Mouse (Mus musculus) CD8-positive naive resting alpha-beta T cell, adult 2 months (primary cell): ENCODE measurements at regions not wholly inside any gene's neighbourhood (a gene's known extent, or its start where the extent isn't known, plus 50 kb on each side); places are given as distances from the start of the nearest gene placed in this dataset.
A peak's percentile ranks its signal among the peaks of the same experiment; 100 is the strongest.

Experiments used
- DNase-seq, 2 experiments: peaks; one replicate each; pipeline ENCODE4 v3.0.0; 2022; ENCODE audit warnings: low read depth in 2 of 2, low spot score in 2 of 2

DNA sequence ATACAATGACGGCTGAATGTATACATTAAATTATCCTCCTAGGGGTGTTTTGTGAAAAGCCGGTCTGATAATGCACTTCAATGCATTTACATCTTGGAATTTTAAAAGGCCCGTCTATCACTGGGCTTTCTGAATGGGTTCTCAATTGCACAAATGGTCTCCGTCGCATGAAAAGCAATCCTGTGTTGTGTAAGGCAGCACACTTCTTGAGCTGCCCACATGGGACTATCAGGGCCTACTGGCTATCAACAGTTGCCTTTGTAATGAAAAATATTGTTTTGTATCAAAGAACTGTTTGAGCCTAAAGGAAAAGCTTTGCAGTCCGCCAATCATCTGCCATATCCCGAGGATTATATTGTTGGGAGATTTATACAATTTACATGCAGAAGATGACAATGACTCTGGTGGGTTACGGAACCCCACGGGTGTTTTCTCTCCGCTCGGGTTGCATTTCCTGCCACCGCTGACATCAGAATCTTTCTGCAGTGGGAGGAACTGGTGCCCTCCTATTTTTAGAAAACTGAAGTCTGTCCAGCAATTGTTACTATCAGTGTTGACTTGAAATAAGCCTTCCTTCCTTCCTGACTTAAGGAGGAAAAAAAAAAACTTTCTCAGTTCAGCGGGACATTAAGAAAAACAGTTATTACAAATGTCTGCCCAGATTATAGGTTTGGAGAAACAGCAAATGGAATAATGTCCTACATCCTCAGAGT, 118.7 kb downstream of the Tmem26 start:
- no peak for DNase-seq

DNA sequence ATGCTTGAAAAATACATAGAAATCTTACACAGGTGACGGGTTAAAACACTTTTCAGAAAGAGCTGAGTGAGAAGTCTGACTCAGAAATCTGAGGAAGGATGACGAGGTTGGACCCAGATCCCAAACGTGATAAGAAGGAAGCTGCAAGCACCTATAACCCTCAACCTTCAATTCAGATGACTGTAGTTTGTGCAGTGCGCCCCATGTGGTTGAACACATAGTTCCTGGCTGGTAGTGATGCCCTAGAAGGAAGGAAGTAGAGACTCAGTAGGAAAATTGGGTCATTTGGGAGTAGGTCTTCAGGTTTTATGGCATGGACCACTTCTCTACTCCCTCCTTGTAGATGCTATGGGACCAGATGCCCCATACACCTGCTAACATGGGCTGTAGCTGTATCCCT, 120.6 kb downstream of the Tmem26 start:
- no peak for DNase-seq

DNA sequence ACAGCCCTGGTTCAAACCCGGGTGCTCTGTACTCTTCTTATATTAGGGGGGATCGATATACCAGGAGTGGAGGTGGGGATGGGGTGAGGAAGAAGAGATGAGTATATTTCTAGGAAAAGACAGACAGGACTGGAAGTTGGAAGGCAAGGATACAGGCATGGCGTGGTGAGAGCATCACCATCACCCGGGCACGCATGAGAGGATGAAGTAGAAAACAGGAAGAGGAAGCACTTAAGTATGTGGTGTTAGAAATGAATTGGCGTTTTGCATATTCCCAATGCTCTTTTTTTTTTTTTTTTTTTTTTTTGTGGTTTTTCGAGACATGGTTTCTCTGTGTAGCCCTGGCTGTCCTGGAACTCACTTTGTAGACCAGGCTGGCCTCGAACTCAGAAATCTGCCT, 121.2 kb downstream of the Tmem26 start:
- no peak for DNase-seq

DNA sequence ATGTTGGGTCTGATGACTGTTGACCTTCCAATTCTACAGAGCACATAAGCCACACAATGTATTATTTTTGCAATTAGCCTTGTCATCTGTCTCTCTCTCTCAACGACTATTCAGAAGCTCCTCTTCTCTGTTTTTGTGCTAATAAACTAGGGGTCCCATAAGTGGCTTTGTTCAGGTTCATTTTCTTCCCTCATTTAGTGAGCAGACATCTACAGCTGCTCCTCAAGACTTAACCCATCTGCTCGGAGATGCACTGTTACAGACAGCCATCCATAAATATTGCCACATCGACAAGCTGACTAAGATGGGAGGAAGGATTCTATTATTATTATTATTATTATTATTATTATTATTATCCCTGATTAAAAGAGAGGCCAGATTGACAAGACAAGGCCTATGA, 127.7 kb downstream of the Tmem26 start:
- DNase-seq, result no peak

DNA sequence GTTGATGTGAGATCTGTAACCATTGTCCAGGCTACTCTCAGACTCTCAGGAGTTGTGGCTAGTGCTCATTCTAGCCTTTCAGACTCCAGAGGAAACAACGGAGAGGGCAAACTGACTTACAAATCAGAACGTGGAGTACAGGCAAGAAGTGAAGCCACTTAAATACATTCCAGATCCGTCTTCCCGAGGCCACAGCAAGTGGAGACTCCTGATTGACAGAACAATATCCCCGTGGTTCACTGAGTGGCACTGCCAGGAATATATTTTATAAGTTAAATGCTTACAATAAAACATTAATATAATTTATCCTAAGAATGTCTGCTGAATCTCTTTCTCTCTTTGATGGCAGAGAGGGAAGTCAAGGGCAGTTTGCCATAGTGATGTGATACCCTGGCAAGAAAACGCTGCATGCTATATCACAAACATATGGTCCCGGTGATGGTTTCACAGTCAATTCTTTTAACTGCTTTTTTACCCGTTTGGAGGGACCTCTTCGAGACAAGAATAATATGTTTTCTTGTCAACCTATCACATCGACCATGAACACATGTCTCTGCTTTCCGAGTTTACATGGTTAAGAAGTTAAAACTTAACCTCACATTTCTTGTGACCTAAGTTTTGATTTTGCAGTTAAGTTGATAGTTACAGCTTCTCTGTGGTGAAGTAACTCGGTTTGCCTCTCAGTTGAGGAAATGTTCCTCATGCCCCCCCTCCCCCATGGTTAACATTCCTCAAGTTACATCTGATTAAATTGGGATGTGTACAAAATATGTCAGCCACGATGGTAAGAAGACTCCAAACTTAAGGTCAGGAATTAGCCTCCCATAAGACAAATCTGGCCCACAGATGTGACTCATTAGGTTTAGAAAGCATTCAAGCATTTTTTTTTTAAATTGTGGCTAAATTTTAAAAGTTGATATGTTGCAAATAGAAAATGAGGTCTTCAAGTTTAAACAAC, 132.8 kb downstream of the Tmem26 start:
- DNase-seq, result no peak

DNA sequence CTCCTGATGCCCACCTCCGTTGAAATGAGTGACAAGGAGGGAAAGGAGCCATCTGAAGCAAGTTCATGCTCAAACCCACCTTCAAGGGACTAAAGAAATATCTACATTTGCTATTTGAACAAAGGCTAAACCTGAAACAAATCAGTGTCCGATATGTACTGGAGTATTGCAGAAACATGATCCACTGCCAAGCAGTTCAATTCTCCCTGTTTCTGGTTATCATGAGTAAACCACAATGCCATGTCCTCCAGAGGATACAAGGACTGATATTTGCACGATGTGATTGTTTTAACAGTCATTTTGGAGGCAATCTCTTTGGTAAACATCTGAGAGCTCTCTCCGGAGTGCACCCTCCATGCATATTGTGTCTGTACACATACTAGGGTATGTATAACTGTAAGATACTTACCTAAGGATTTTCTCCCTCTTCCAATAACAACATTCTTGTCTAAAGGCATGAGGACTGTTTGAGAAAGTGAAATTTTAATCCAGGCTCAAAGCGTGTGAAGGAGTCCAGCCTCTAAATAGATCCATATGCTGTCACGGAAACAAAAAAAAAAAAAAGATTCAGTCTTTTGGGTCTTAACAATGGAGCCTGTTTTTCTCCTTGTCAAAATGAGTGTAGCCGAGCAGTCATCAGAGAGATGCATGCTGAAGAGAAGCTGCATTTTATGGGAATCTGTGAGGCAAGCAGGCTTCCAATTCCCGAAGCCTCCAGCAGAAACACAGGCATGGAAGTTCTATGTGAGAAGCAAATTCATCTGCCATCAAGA, 141.3 kb downstream of the Tmem26 start:
- DNase-seq, result no peak

DNA sequence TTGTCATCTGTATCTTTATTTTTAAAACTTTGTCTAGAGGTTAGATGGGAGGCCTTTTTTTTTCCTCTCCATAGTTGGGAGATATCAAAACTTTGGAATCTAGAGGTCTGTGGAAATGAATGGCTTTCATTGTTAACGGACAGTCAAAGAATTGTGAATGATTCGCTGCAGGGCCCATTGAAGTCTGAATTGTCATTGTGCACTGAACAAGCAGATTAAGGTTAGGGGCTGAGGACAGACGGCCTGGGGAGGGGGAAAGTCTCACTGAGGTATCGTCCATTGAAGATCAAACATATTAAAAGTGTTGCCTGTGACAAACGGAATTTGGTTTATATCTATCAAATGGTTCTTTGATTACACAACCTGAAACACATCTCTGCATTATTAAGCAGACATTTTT, 142.3 kb downstream of the Tmem26 start:
- DNase-seq, result no peak

DNA sequence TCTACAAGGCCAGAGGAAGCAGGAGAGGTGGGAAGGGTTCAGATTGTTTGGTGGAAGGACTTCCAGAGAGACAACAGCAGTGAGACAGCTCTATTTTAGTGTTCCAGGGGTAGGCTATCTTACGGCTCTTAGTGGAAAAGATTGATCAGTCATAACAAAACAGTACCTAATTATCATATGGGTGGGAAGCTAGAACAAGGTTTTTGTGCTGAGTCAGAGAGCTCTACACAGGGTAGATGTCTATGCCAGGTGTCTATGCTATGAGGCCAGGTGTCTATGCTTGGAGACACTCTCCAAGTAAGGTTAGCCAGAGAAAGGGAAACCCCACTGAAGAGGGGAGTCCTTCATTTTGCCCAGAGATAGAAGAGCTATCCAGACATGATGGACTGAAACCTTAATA, 143.9 kb downstream of the Tmem26 start:
- no peak for DNase-seq

DNA sequence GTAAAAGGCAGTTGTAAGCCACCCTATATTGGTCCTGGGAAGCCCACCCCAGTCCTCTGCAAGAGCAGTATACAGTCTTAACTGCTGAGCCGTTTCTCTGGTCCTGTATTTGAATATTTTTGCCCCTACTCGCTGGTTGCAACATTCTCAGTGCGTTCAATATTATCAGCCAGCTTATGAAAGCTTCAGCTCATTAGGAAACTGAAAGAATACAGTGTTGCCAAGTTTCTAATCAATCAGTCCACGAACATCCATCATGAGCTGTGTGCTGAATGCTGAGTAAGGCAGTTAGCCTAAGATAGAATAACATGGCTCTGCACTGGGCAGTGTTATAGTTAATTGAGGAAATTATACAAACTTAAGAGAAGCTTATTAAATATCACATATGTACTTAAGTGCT, 148.7 kb downstream of the Tmem26 start:
- DNase-seq, result no peak

DNA sequence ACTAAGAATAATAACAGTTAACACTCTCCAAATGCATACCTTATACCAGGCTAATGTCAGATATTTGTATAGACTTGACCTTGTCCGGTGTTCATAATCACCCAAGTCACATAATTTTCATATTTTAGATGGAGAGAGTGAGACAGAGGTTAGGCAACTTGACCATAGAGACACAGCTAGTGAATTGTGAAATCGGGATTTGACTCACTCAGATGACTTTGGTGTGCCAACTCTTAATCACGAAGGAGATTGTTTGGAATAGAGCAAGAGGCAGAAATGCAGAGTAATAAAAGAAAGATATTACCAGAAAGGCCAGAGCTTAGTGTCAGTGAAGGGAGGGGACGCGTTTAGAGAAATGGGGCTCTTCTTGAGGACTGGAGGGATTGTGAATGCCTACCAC, 152.2 kb downstream of the Tmem26 start:
- DNase-seq, result no peak

DNA sequence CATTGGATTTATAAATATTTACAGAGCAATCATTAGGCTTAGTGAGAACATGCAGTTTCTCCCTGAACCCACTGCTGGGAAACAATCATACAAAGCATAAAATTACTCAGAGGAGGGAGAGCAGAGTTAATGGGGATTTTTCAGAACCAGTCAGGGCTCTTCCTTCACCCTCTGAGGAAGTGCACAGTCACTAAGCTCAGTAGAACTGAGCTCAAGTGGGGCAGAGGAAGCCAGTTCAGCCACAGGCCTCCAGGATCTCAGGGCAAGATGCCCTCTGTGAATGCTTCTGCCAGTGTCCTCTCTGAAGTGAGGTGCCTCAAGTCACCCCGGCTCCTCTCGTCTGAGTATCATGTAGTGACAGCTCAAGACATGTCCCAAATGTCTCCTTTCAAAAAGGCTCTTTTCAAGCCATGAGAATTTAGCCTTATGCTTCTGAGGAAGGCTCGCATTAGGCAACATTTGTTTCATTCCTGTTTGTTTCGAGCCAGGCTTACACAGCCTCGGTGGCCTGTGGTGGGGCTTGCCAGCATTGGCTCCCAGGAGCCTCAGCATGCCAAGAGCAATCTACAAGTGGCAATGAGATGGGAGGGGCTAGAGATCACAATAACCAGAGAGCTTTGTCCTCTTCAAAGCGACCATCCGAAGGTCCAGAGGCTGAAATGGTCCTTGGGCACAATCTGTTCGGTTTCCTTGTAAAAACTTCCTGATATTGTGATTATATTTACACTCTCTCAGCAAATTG, 169.8 kb downstream of the Tmem26 start:
- DNase-seq, result no peak

DNA sequence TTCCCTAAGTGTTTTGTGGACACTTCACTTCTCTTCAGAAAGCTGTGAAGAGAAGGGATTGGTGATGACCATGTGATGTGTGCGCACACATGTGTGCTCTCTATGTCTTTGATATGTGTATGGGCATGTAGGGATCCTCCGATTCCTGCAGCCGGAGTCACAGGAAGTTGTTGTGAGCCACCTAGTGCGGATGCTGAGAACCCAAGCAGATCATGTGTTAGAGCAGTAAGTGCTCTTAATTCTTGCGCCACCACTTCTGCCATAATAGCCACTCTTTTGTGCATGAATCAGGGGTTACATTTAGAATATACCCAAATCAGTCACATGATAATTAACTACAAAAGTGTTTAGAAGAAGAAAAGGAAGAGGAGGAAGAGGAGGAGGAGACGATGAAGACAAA, 170.7 kb downstream of the Tmem26 start:
- DNase-seq, result no peak

DNA sequence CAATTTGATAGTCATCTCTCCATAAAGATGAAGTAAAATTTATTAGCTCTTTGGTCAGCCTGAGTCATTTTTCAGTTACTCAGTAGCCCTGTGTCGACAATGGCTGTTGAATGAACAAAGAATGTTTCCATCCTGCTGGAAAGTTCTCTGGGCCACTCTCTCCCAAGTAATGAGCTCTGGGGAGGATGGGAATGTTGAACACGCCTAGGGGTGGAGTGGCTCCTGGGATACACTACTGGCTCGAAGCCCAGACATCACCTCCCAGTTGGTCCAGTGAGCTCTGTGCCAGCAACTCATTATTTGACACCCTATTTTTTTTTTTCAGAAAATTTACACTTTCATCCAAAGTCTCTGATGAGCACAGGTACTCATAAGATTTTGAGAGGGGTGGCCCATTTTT, 174.1 kb downstream of the Tmem26 start:
- no peak for DNase-seq

DNA sequence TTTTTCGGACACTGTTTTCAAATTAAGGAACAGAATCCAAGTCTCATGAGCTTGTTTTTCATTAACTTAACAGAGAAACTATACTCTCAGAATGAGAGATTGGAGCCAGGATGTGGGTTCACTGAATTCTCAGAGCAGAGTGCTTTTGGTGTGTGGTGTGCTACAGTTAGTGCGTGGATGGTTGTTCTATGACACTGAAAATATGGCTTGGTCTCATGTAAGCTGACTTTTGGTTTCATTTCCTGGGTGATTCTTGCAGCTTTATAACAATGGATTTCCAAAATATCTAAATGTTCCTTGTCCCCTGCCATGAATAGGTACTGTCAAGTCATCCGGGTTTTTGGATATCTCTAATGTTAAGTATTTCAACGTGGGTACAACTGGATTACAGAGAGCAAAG, 177.7 kb downstream of the Tmem26 start:
- DNase-seq, result no peak

DNA sequence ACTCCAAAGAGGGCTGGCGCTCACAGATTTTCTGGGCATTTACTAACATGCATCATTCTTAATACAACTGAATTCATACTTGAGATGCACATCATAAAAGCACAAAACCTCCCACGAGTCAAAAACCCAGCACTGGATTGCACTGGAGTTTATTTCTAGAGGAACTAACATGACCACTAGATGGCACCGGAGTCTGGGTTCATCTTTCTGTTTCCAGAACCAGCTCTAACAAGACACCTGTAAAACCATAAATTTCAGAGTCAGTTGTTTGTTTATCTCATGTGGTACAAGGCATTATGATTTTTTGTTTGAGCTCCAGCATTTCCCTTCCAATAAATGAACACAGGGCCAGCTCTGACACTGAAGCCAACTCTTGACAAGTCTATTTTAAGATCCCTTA, 179.2 kb downstream of the Tmem26 start:
- no peak for DNase-seq

DNA sequence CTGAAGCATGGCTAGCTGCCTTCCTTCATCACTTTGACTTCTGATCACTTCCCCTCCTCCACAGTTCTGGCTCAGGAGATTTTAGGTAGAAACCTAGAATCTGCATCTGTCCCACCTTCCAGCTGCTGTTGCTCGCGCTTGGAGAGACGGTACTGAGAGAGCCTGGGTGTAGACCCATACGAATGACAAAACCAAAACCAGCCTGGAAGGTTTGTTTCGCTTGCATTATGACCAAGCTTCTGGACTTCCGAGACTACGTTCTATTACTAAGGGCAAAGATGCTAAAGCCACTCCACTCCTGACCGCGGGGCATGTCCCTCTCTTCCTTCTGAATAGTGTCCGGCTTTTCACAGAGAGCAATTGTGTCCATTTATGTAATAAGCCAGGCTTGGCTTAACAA, 180.9 kb downstream of the Tmem26 start:
- no peak for DNase-seq

DNA sequence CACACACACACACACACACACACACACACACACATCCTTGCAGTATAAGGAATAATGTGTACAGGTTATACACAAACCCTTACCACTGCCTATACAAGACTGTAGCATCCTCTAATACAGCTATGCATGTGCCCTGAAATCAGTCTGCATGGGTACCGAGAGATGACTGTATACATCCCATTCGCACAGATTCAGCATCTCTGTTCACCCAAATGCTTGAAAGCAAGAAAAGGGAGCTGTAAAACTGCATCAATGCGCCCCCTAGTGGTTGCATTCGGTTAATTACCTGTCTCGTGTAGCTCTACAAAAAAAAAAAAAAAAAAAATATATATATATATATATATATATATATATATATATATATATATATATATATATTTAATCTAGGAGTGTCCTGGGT, 184.8 kb downstream of the Tmem26 start:
- peak in 1 of 2 experiments; percentile 32 for DNase-seq

DNA sequence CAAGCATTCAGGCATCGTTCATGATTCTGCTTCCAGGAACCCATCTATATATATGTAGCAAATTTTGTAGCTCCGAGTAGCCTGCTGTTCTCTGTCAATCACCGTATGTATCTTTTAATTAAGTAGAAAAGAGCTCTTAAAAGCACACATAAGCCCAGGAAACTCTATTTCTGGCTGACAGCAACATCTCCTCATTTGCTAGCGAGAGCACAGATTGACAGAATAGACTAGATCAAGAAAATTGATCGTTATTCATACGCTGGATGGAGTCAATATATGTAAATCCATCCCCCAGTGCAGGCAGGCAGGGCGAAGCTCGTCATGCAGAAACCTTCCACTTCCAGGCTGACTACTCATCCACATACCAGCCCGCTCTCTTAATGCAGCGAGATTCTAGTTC, 185.6 kb downstream of the Tmem26 start:
- no peak for DNase-seq

DNA sequence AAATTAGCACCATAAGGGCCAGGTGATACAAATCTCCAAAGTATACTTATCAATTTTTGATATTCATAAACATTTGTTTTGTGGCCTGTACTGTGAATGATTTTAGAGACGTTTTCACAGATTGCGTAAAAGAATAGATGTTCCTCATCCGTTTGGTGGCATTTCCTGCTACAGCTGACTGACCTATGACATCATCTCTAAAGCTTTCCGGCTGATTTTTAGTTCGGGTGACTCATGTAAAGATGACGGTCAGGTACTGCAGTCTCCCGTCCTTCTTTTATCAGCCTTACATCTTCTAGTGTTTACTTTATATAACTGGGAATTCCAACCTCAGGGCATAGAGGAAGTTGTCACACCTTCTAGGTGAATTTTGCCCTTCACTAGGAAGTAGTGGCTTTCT, 192.7 kb downstream of the Tmem26 start:
- no peak for DNase-seq

DNA sequence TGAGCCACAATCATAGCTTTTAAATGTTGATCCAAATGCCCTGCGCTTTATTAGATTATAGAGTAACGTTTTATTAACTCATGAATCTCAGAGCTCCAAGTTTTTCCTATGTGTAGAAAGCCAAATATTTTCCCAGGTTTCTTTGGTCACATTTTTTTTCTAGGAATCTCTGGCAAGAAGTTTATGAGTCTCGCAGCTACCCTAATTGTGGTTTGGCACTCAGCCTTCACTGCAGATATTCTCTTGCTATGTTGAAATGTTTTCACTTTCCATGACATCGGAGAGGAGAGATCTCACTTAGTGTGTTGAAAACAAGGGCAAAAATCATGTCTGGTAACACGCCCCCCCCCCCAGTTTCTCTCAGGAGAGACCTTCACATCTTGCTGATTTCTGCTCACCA, 212.4 kb downstream of the Tmem26 start:
- no peak for DNase-seq

DNA sequence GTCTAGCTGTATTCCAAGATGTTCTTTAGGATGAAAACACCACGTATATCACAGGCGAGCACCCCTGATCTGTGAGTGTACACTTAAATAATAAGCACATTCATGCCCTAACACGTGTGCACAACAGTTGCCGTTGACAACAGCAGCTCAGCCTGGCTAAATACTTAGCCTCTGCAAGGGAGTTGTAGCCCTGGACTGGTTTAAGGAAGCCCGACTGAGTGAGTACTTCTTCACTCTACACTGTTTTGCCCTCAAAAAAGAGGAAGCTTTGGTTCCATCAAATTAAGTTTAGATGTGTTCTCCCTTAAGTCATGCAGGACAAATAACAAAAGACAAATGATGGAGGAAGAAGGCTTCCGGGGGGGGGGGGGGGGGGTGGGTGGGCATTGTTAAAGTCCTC, 208.0 kb upstream of the Rhobtb1 start:
- DNase-seq, result no peak
